Mouse (Mus musculus) cerebellum, adult 2 months (tissue): ENCODE results near the gene Trrap.

Experiments used
- CTCF ChIP-seq: fragments of 200-500 bp; IDR thresholded peaks from 2 replicates; pipeline ENCODE4 v1.5.1; 2011; ENCODE audit warnings: low read depth, mild to moderate bottlenecking, control low read depth, low read length, moderate library complexity, borderline replicate concordance; ENCODE audit not compliant: insufficient read depth
- POLR2A ChIP-seq: fragments of 200-500 bp; IDR thresholded peaks from 2 replicates; pipeline ENCODE4 v1.6.1; 2011; ENCODE audit warnings: low read length, control low read depth, borderline replicate concordance; ENCODE audit not compliant: insufficient read depth

DNA sequence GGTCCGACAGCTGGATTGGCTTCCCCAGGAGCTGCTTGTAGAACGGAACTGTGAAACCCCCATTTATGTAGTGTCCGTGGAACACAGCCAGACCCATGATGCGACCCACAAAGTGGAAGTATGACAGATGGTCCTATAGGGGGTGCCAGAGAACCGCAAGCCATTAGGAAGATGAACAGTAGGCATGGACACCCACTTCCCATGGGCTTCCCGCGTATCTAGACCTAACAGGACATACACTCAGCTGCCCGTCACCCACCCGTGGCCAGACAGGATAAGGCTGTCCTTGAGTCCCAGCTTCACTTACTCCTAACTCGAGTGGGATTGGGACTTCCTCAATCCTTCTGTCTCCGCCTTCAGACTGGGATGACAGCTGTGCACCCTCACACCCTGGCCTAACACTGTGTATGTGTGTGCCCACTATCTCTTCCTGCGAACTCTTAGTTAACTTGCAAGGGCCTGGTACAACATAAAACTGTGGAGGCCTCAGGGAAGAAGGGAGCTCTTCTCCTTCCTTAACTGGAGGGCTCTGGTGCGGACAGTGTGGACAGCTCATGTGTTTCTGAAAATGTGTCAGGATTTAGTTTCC, 117.2 kb downstream of the Trrap start:
- TF ChIP-seq POLR2A (no peak), CTCF (peak; percentile 48; the same call in 1 of the 2 replicates)
